Mouse (Mus musculus) kidney, postnatal 0 days (tissue): ENCODE measurements around the gene Sctr. TPM values are rescaled to one million over a fixed set of nuclear protein-coding genes. Genes with fewer than 3 reads are reported as not detected.

ENCODE experiments used
- ATAC-seq: fragments of 200-750 bp; cut with Nextera tagmentation; replicated peaks from 2 replicates; pipeline ENCODE4 v1.8.0; 2017; ENCODE audit warnings: low read depth, moderate number of reproducible peaks, moderate TSS enrichment, moderate library complexity; ENCODE audit not compliant: low FRiP score
- DNase-seq: peaks from one replicate; pipeline ENCODE4 v3.0.0-alpha.2; 2016; ENCODE audit warnings: low spot score
- H3K27ac ChIP-seq: fragments of 300-500 bp; sonication (generic); 2 replicates; pipeline ENCODE4 v1.5.1; 2014; ENCODE audit warnings: mild to moderate bottlenecking
- H3K27me3 ChIP-seq: fragments of 300-500 bp; sonication (generic); 2 replicates; pipeline ENCODE4 v1.6.1; 2014; ENCODE audit warnings: low read length, mixed read lengths; ENCODE audit not compliant: insufficient read depth
- H3K36me3 ChIP-seq: fragments of 300-500 bp; sonication (generic); 2 replicates; pipeline ENCODE4 v1.6.1; 2014; ENCODE audit warnings: low read length, mixed read lengths; ENCODE audit not compliant: insufficient read depth
- H3K4me1 ChIP-seq: fragments of 300-500 bp; sonication (generic); replicated peaks from 2 replicates; pipeline ENCODE4 v1.6.1; 2014; ENCODE audit warnings: antibody characterized with exemption, low read length, mixed read lengths; ENCODE audit not compliant: insufficient read depth
- H3K4me2 ChIP-seq: fragments of 300-500 bp; sonication (generic); 2 replicates; pipeline ENCODE4 v1.6.1; 2014; ENCODE audit warnings: mild to moderate bottlenecking, low read length, moderate library complexity, mixed read lengths
- H3K4me3 ChIP-seq: fragments of 300-500 bp; sonication (generic); replicated peaks from 2 replicates; pipeline ENCODE4 v1.5.1; 2014; ENCODE audit warnings: low read depth, low read length
- H3K9ac ChIP-seq: fragments of 300-500 bp; sonication (generic); 2 replicates; pipeline ENCODE4 v1.6.1; 2014; ENCODE audit warnings: low read depth, low read length
- H3K9me3 ChIP-seq: fragments of 300-500 bp; sonication (generic); replicated peaks from 2 replicates; pipeline ENCODE4 v1.6.1; 2016; ENCODE audit warnings: low read length, inconsistent platforms, mixed read lengths
- CTCF ChIP-seq: IDR thresholded peaks from 2 replicates; pipeline ENCODE4 v1.5.1; 2016; ENCODE audit warnings: antibody characterized with exemption, low read depth, mild to moderate bottlenecking, moderate library complexity
- WGBS: fragments of 180-500 bp; shearing (Covaris S2); extraction: QIAGEN DNeasy Blood & Tissue Kit; methylation state at CpG from one replicate; pipeline ENCODE4 v1.1.7; 2014; 5-methylcytosine and 5-hydroxymethylcytosine counted together
- polyA plus RNA-seq: library from polyadenylated mRNA; unstranded; fragments of >200 nt; fragmentation: Nextera tagmentation; extraction: Ambion mirVana; gene quantifications from 2 replicates; pipeline ENCODE4 v1.2.1, GENCODE M21; 2015

Gene Sctr
- polyA plus RNA-seq, 1 experiment from 2014 or later = 0.63 TPM

DNA sequence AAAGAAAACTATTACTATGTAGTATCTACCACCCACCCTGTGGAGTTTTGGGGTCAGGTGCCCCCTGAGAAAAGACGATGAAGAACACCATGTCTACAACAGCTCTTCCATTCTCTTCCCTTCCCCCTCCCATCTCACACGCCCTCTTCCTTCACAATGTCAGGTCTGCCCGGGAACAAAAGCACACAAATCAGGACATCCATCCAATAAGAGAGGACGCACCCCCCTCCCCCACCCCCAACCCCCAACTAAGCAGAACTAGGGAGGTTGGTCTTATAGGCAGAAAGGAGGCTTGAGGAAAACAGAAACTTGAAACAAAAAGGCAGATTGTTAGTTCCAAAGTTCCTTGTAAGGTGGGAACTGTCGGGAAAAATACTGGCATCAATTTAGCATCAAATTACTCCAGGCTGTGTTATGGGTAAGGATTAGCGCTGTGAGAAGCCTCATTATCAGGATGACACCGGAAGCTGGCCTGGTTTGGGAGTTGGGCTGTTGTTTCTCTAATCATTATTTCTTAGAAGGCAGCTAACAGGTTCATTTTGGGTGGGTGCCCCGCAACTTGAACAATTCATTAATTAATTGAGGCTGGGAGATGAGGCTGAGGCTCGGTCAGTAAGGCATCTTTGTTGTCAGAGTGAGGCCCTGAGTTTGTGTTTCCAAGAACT lies 71.2 kb downstream of the Sctr start:
- DNase-seq = no peak
- Histone ChIP-seq H3K9me3 (no peaks in the 10 kb centered on the region), H3K4me3 (no peak overlapping the region), H3K27ac (no peak overlapping the region), H3K4me2 (no peak overlapping the region), H3K27me3 (no peaks in the 10 kb centered on the region), H3K36me3 (no peaks in the 10 kb centered on the region), H3K4me1 (0 out of 2 replicates have a peak, but pooled peaks cover 7% of the 10 kb centered on the region), H3K9ac (no peak overlapping the region)
- no peak for TF ChIP-seq CTCF
- 27% methylated on average over 9 of the region's 9 CpGs for WGBS
- ATAC-seq = no peak

DNA sequence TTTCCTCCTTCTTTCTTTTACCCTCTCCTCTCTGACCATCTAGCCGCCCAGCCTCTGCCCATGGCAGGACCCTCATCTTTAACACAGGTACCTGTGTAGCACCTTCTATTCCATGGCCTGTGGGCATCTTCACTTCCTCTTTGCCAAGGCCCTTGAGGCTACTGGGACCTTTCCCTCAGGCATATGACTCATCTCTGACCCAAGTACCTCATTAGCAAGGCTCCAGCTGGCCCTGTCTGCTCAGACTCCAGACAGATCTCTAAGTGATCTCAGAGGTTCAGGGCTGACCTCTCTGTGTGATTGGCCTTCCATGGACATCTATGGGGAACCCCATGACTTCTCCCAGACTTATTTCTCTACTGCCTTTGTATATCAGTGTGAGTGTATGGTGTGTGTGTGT lies 73.9 kb downstream of the Sctr start:
- Histone ChIP-seq H3K4me1 (peaks cover 4% of the 10 kb centered on the region), H3K27ac (no peak overlapping the region), H3K9ac (no peak overlapping the region), H3K4me2 (no peak overlapping the region), H3K9me3 (no peaks in the 10 kb centered on the region), H3K27me3 (no peaks in the 10 kb centered on the region), H3K36me3 (no peaks in the 10 kb centered on the region), H3K4me3 (no peak overlapping the region)
- WGBS = 100% methylated on average over 1 of the region's 1 CpGs
- no peak for TF ChIP-seq CTCF
- DNase-seq (no peak), ATAC-seq (no peak)

DNA sequence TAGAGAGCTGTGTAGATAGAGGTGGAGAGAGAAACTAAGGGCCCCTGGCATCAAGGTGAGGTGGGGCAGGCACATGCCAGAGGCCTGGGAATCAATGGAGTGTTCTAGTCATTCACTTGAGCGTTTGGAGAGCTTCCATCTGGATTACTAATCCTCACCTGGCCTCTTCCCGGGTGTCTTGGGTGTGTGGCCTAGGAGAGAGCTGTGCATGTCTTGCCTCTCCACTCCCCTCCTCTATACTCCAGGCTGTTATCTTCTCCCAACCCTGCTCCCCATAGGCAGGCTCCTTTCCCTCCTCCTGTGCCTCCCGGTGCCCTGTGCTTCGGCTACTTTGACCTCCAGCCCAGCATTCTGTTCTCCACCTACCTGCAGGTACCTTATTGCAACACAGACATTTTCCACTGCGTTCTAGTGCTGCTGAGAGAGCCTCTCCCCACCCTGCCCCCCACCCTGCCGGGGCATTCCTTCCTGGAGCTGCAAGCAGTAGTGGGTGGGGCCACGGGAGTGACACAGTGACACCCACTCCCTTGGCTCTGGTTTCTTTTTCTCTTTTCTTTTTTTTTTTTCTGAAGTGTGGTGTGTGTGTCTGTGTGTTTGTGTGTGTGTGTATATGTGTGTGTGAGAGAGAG lies 76.4 kb downstream of the Sctr start:
- peaks cover 4% of the 10 kb centered on the region for H3K4me1 ChIP-seq
- ATAC-seq = peak; percentile 33; the same call in 1 of the 2 replicates
- no peaks in the 10 kb centered on the region for H3K9me3 ChIP-seq
- no peak overlapping the region for H3K4me3 ChIP-seq
- no peak for TF ChIP-seq CTCF
- 16% methylated on average over 7 of the region's 7 CpGs for WGBS
- no peaks in the 10 kb centered on the region for H3K36me3 ChIP-seq
- no peak overlapping the region; the same call in 1 of the 2 replicates for H3K27ac ChIP-seq
- no peaks in the 10 kb centered on the region for H3K27me3 ChIP-seq
- DNase-seq = peak; percentile 60
- no peak overlapping the region for H3K9ac ChIP-seq
- H3K4me2 ChIP-seq = 0 out of 2 replicates have a peak overlapping the region, but pooled peaks have one; percentile 33

DNA sequence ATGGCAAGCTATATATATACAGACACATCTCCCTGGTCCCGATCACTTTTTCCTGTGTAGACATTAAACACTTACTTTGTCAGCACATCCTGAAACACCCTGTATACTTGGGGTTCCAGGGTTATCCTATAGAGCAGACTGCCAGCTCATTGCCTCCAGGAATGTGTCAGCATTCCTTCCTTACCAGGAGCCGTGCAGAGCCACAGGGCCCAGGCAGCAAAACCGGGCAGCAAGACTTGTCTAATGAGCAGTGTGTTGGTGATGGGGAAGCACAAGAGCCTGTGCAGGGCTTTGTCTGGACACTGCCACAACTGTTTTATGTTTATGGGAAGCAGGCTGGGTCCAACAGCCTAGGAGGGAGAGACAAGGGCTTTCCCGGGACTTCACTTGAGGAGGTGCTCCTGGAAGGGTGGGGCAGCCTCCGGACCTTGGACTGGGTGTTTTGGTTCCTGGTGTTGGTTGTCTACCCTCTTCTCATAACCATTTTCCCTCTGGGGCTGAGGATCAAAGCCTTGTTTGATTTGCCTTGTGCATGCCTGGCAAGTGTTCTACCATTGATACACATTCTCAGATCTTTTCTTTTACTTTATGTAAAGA lies 77.3 kb downstream of the Sctr start:
- TF ChIP-seq CTCF = no peak
- H3K4me3 ChIP-seq = no peak overlapping the region
- 41% methylated on average over 5 of the region's 5 CpGs for WGBS
- H3K4me2 ChIP-seq = no peak overlapping the region
- H3K27ac ChIP-seq = no peak overlapping the region
- no peak for ATAC-seq
- peaks cover 4% of the 10 kb centered on the region for H3K4me1 ChIP-seq
- no peaks in the 10 kb centered on the region for H3K36me3 ChIP-seq
- no peaks in the 10 kb centered on the region for H3K9me3 ChIP-seq
- DNase-seq = no peak
- H3K9ac ChIP-seq = no peak overlapping the region
- no peaks in the 10 kb centered on the region for H3K27me3 ChIP-seq

DNA sequence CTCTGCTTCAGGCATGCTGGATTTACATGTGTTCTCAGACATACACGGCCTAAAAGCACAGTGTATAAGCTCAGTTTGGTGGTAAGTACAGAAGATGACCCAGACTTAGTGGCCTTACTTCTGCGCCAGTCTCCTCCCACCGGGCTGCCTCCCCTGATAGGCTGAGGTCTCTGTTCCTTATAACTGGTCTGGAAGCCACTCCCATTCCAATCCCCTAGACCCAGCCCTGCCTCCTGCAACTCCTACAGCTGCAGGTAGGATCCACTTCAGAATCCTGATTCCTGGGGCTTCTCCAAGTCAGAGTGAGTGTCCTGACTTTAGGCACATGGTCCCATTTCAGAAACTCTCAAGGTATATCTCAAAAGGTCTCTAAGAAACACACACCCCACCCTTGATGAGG lies 79.0 kb downstream of the Sctr start:
- ATAC-seq = no peak
- H3K9ac ChIP-seq = no peak overlapping the region
- H3K27ac ChIP-seq = no peak overlapping the region
- no peak for DNase-seq
- H3K4me1 ChIP-seq = peaks cover 4% of the 10 kb centered on the region
- no peaks in the 10 kb centered on the region for H3K9me3 ChIP-seq
- 73% methylated on average over 3 of the region's 3 CpGs for WGBS
- H3K4me3 ChIP-seq = no peak overlapping the region
- no peak for TF ChIP-seq CTCF
- no peak overlapping the region for H3K4me2 ChIP-seq
- H3K27me3 ChIP-seq = no peaks in the 10 kb centered on the region
- H3K36me3 ChIP-seq = no peaks in the 10 kb centered on the region

DNA sequence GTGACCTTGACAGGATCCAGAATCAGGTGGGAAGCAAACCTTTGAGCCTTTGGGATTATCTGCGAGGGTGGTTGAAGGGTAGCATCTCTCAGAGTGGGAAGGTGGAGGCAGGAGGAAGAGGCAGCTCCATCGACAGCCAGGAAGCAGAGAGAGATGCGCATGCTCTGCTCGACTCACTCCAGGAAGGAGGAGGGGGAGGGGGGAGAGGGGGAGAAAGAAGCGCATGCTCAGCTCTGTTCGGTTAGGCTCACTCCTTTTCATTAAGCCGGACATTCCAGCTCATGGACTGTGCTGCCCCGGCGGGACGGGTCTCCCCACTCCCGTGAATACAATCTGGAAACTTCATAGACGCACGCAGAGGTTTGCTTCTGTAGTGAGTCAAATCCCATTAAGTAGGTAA lies 80.0 kb downstream of the Sctr start:
- DNase-seq = no peak
- no peaks in the 10 kb centered on the region for H3K36me3 ChIP-seq
- H3K9me3 ChIP-seq = no peaks in the 10 kb centered on the region
- no peak overlapping the region for H3K4me2 ChIP-seq
- H3K4me3 ChIP-seq = no peak overlapping the region
- no peak for ATAC-seq
- peaks cover 4% of the 10 kb centered on the region for H3K4me1 ChIP-seq
- TF ChIP-seq CTCF = no peak
- no peak overlapping the region for H3K27ac ChIP-seq
- H3K27me3 ChIP-seq = no peaks in the 10 kb centered on the region
- no peak overlapping the region for H3K9ac ChIP-seq
- 60% methylated on average over 13 of the region's 13 CpGs for WGBS
